Mouse (Mus musculus) kidney, adult 2 months (tissue): Measurements from ENCODE around the gene Klhl25.
A peak's percentile ranks its signal among the peaks of the same experiment; 100 is the strongest.

Experiments used
- CTCF ChIP-seq: fragments of 200-500 bp; conservative IDR thresholded peaks from 2 replicates; pipeline ENCODE4 v1.5.1; 2011; ENCODE audit warnings: low read depth, mild to moderate bottlenecking, control low read depth, low read length, moderate library complexity, mixed read lengths; ENCODE audit not compliant: insufficient read depth, insufficient read length
- POLR2A ChIP-seq: fragments of 200-500 bp; IDR thresholded peaks from one replicate; pipeline ENCODE4 v1.6.1; 2011; ENCODE audit warnings: low read depth, low read length, control low read depth

GRCm38 (mm10) chr7:75880650-75881049, 32.5 kb downstream of the Klhl25 start:
- no peak for TF ChIP-seq POLR2A
- peak; percentile 96 for TF ChIP-seq CTCF
